Mouse (Mus musculus) embryonic facial prominence, embryonic 10.5 days (tissue): ENCODE data around the gene Ifnz. TPM values are rescaled to one million over a fixed set of nuclear protein-coding genes. Genes with fewer than 3 reads are reported as not detected.
A peak's percentile ranks its signal among the peaks of the same experiment; 100 is the strongest.
"Not testable (repeated sequence)": the region's sequence is repeated elsewhere in the genome, so short reads cannot be mapped to it uniquely, and the experiment has no call there.

ENCODE experiments used
- DNase-seq: peaks from one replicate; pipeline ENCODE4 v3.0.0-alpha.2; 2017; ENCODE audit warnings: low spot score
- H3K27ac ChIP-seq: fragments of 300-500 bp; sonication (generic); replicated peaks from 2 replicates; pipeline ENCODE4 v1.5.1; 2016; ENCODE audit warnings: mild to moderate bottlenecking
- H3K27me3 ChIP-seq: fragments of 300-500 bp; sonication (generic); replicated peaks from 2 replicates; pipeline ENCODE4 v1.6.1; 2016; ENCODE audit warnings: low read depth, mild to moderate bottlenecking; ENCODE audit not compliant: poor library complexity, severe bottlenecking
- H3K36me3 ChIP-seq: fragments of 300-500 bp; sonication (generic); replicated peaks from 2 replicates; pipeline ENCODE4 v1.6.1; 2016; ENCODE audit warnings: mild to moderate bottlenecking, moderate library complexity
- H3K4me1 ChIP-seq: fragments of 300-500 bp; sonication (generic); 2 replicates; pipeline ENCODE4 v1.6.1; 2016
- H3K4me3 ChIP-seq: fragments of 300-500 bp; sonication (generic); 2 replicates; pipeline ENCODE4 v1.5.1; 2016; ENCODE audit warnings: mild to moderate bottlenecking, moderate library complexity
- H3K9me3 ChIP-seq: fragments of 300-500 bp; sonication (generic); 2 replicates; pipeline ENCODE4 v1.6.1; 2016; ENCODE audit warnings: mild to moderate bottlenecking
- WGBS: fragments of 180-500 bp; shearing (Covaris S2); methylation state at CpG from one replicate; pipeline ENCODE4 v1.1.7; 2016; 5-methylcytosine and 5-hydroxymethylcytosine counted together
- polyA plus RNA-seq: library from polyadenylated mRNA; unstranded; fragments of >200 nt; fragmentation: Nextera tagmentation; extraction: Ambion mirVana; gene quantifications from 2 replicates; pipeline ENCODE4 v1.2.1, GENCODE M21; 2016

Gene Ifnz
- polyA plus RNA-seq, 1 experiment from 2014 or later: 0.14 TPM

- H3K27me3 ChIP-seq, H3K9me3 ChIP-seq, H3K4me1 ChIP-seq, DNase-seq, H3K4me3 ChIP-seq, H3K27ac ChIP-seq, H3K36me3 ChIP-seq: not testable (repeated sequence)
- WGBS: no CpG with 5 or more reads among the region's 28 CpGs
Measured at GRCm38 (mm10) chr4:88797097-88797496, 15.2 kb downstream of the Ifnz start, which contains the start of gene Gm13279. Gene Gm13279, plus strand, starts transcription at chr4:88797397.

- H3K36me3 ChIP-seq, DNase-seq, H3K27ac ChIP-seq, H3K27me3 ChIP-seq, H3K9me3 ChIP-seq, H3K4me1 ChIP-seq, H3K4me3 ChIP-seq: not testable (repeated sequence)
- WGBS: 9% methylated on average over 6 of the region's 7 CpGs
Measured at GRCm38 (mm10) chr4:88799365-88799764, 17.4 kb downstream of the Ifnz start, which contains the start of gene Gm13285. Gene Gm13285, plus strand, starts transcription at chr4:88799665.

DNA sequence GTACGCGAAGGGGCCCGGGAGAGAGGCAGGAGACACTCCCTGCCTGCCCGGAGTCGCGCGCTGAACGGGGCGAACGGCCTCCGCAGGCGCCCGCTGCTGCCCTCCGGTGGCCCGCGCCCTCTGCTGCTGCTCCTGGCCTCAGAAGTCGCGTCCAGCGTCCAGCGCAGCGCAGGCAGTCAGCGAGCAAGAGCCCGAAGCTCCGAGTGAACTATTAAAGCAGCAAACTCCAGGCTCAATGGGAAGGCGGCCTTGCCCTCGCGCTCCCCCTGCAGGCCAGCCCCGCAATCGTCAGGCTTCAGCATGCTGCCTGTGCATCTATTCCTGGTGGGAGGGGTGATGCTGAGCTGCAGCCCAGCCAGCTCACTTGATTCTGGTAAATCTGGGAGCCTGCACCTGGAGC, 21.0 kb downstream of the Ifnz start, which contains the start of gene Gm13287:
Gene Gm13287 (plus strand): TSS at position 301 of the 400 bp plus-strand sequence.
- DNase-seq, H3K9me3 ChIP-seq, H3K27ac ChIP-seq, H3K36me3 ChIP-seq, H3K4me1 ChIP-seq, H3K4me3 ChIP-seq: not testable (repeated sequence)
- peaks cover 13% of the 10 kb centered on the region for H3K27me3 ChIP-seq
- WGBS: no CpG with 5 or more reads among the region's 29 CpGs

GRCm38 (mm10) chr4:88805231-88805630, 23.3 kb downstream of the Ifnz start, which contains the start of gene Gm13288:
Gene Gm13288, plus strand, starts transcription at chr4:88805531.
- H3K4me3 ChIP-seq: peak within 1 kb of the TSS; percentile 43; the same call in 1 of the 2 replicates
- DNase-seq, H3K36me3 ChIP-seq, H3K4me1 ChIP-seq, H3K27ac ChIP-seq, H3K9me3 ChIP-seq: not testable (repeated sequence)
- H3K27me3 ChIP-seq: peaks cover 14% of the 10 kb centered on the region
- WGBS: no CpG with 5 or more reads among the region's 8 CpGs

GRCm38 (mm10) chr4:88805761-88806160, 23.8 kb downstream of the Ifnz start:
- DNase-seq, H3K9me3 ChIP-seq, H3K4me1 ChIP-seq, H3K27ac ChIP-seq, H3K36me3 ChIP-seq: not testable (repeated sequence)
- peaks cover 14% of the 10 kb centered on the region for H3K27me3 ChIP-seq
- peak overlapping the region; percentile 43; the same call in 1 of the 2 replicates for H3K4me3 ChIP-seq
- 0% methylated on average over 21 of the region's 34 CpGs for WGBS

DNA sequence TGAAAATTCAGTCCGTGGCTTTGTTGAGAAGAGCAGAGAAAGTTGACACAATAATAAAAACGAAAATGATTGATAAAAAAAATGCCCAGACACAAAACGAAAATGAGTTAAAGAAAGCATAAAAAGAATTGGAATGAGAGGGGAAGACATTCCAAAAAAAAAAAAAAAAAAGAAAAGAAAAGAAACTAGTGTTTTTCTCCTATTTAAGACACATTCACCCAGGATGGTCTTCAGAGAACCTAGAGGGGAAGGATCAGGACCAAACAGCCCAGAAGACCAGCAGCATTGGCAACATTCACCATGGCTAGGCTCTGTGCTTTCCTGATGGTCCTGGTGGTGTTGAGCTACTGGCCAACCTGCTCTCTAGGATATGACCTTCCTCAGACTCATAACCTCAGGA, 34.0 kb downstream of the Ifnz start, which contains the start of gene Ifna7:
Gene Ifna7 (plus strand): TSS at position 301 of the 400 bp plus-strand sequence.
- Histone ChIP-seq H3K36me3 (no peaks in the 10 kb centered on the region), H3K4me1 (no peaks in the 10 kb centered on the region), H3K4me3 (no peak within 1 kb of the TSS), H3K27ac (no peak within 1 kb of the TSS), H3K27me3 (no peaks in the 10 kb centered on the region; the same call in 1 of the 2 replicates), H3K9me3 (no peaks in the 10 kb centered on the region)
- 68% methylated on average over 3 of the region's 3 CpGs for WGBS
- DNase-seq: no peak

- no peaks in the 10 kb centered on the region for H3K27me3 ChIP-seq
- no peaks in the 10 kb centered on the region for H3K4me1 ChIP-seq
- H3K9me3 ChIP-seq: no peaks in the 10 kb centered on the region
- no peaks in the 10 kb centered on the region for H3K36me3 ChIP-seq
- DNase-seq: no peak
- 82% methylated on average over 1 of the region's 1 CpGs for WGBS
- no peak within 1 kb of the TSS for H3K4me3 ChIP-seq
- H3K27ac ChIP-seq: no peak within 1 kb of the TSS
Measured at GRCm38 (mm10) chr4:88819659-88820058, 37.7 kb downstream of the Ifnz start, which contains the start of gene Ifna11. Gene Ifna11, plus strand, starts transcription at chr4:88819959.

- WGBS: 27% methylated on average over 4 of the region's 4 CpGs
- Histone ChIP-seq H3K9me3 (no peaks in the 10 kb centered on the region), H3K4me3 (no peak overlapping the region), H3K27ac (no peak overlapping the region), H3K27me3 (no peaks in the 10 kb centered on the region), H3K36me3 (no peaks in the 10 kb centered on the region), H3K4me1 (no peaks in the 10 kb centered on the region)
- no peak for DNase-seq
Measured at GRCm38 (mm10) chr4:88822995-88823394, 41.1 kb downstream of the Ifnz start.

- H3K9me3 ChIP-seq, H3K4me1 ChIP-seq, H3K36me3 ChIP-seq, H3K27ac ChIP-seq, H3K27me3 ChIP-seq, DNase-seq, H3K4me3 ChIP-seq: not testable (repeated sequence)
Measured at GRCm38 (mm10) chr4:88827116-88827515, 45.2 kb downstream of the Ifnz start, which contains the start of gene Ifna6. Gene Ifna6, plus strand, starts transcription at chr4:88827416.

GRCm38 (mm10) chr4:88830523-88830922, 48.6 kb downstream of the Ifnz start:
- Histone ChIP-seq H3K36me3 (no peaks in the 10 kb centered on the region), H3K4me1 (no peaks in the 10 kb centered on the region), H3K4me3 (no peak overlapping the region), H3K27me3 (no peaks in the 10 kb centered on the region), H3K27ac (no peak overlapping the region), H3K9me3 (no peaks in the 10 kb centered on the region)
- WGBS: 31% methylated on average over 4 of the region's 4 CpGs
- peak; percentile 22 for DNase-seq

Other genes starting within 250 kb of the Ifnz start
- not detected in 2 replicates for gene Ifna15, start 223.9 kb upstream of the Ifnz start, polyA plus RNA-seq
- not detected in 2 replicates for gene Ifna14, start 210.3 kb upstream of the Ifnz start, polyA plus RNA-seq
- gene Ifna9, start 189.7 kb upstream of the Ifnz start, polyA plus RNA-seq: not detected in 2 replicates
- not detected in 2 replicates for gene Ifna12, start 178.8 kb upstream of the Ifnz start, polyA plus RNA-seq
- gene C87499, start 147.7 kb upstream of the Ifnz start, polyA plus RNA-seq: not detected in 2 replicates
- gene Ifna13, start 137.7 kb upstream of the Ifnz start, polyA plus RNA-seq: not detected in 2 replicates
- not detected in 2 replicates for gene Ifna16, start 105.2 kb upstream of the Ifnz start, polyA plus RNA-seq
- gene Ifna2, start 98.2 kb upstream of the Ifnz start, polyA plus RNA-seq: not detected in 2 replicates
- gene Ifnab, start 90.8 kb upstream of the Ifnz start, polyA plus RNA-seq: not detected in 2 replicates
- 0.80 and 0.90 TPM in 2 replicates for gene Gm26566, start 60.3 kb upstream of the Ifnz start, polyA plus RNA-seq
- gene Klhl9, start 59.7 kb upstream of the Ifnz start, polyA plus RNA-seq: 100 and 110 TPM in 2 replicates
- not detected in 2 replicates for gene Gm13271, start 27.3 kb upstream of the Ifnz start, polyA plus RNA-seq
- gene Gm13283, start 22.0 kb upstream of the Ifnz start, polyA plus RNA-seq: 0.14 and 0.20 TPM in 2 replicates
- gene Gm13290, start 8.3 kb upstream of the Ifnz start, polyA plus RNA-seq: not detected in 2 replicates
- not detected in 2 replicates for gene Gm13289, start 5.2 kb upstream of the Ifnz start, polyA plus RNA-seq
- not detected in 2 replicates for gene Gm13272, start 2.3 kb upstream of the Ifnz start, polyA plus RNA-seq
- gene Gm13276, start 3.6 kb downstream of the Ifnz start, polyA plus RNA-seq: not detected in 2 replicates
- gene Gm13277, start 6.5 kb downstream of the Ifnz start, polyA plus RNA-seq: not detected in 2 replicates
- not detected in 2 replicates for gene Gm13278, start 9.4 kb downstream of the Ifnz start, polyA plus RNA-seq
- gene Gm13275, start 12.4 kb downstream of the Ifnz start, polyA plus RNA-seq: not detected in 2 replicates
- not detected in 2 replicates for gene Gm13279, start 15.3 kb downstream of the Ifnz start, polyA plus RNA-seq
- 0.28 and 0.35 TPM in 2 replicates for gene Gm13285, start 17.5 kb downstream of the Ifnz start, polyA plus RNA-seq
- not detected in 2 replicates for gene Gm13287, start 21.1 kb downstream of the Ifnz start, polyA plus RNA-seq
- not detected in 2 replicates for gene Gm13288, start 23.4 kb downstream of the Ifnz start, polyA plus RNA-seq
- not detected in 2 replicates for gene Ifna7, start 34.1 kb downstream of the Ifnz start, polyA plus RNA-seq
- not detected in 2 replicates for gene Ifna11, start 37.8 kb downstream of the Ifnz start, polyA plus RNA-seq
- not detected in 2 replicates for gene Ifna6, start 45.3 kb downstream of the Ifnz start, polyA plus RNA-seq
- gene Ifna5, start 53.4 kb downstream of the Ifnz start, polyA plus RNA-seq: not detected in 2 replicates
- gene Ifna4, start 59.7 kb downstream of the Ifnz start, polyA plus RNA-seq: not detected in 2 replicates
- gene Ifna1, start 68.0 kb downstream of the Ifnz start, polyA plus RNA-seq: not detected in 2 replicates
- not detected in 2 replicates for gene Ifne, start 98.1 kb downstream of the Ifnz start, polyA plus RNA-seq